In the genomic region with DNA sequence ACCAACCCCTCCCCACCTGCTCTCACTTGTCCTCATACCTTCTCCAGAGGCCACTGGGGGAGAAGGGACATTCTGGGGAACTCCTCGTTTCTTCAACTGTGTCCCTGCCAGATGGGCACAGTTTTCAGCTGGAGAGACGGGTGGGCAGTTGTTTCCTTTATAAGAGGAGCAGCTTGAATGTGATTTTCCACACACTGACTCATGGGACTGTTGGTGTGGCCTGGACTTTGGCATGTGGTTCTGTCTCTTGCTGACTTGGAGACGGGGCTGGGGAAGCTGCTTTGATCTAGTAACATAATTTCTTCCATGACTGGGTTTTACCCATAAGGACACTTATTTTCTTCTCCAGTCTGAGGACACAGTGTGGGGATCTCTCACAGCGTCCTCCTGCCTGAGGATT, we compare ENCODE assay signal across 19 mouse cellular contexts.
DNase-seq lines count a peak whose midpoint lies in the region; ATAC-seq and TF ChIP-seq lines count a peak whose summit lies in the region.
"Had no signal": no experiment of that assay in that cellular context is flagged by ENCODE, and none has a peak within 500 bp of the region (broad histone marks: within the 10 kb centered on the region; RNA-seq: fewer than 3 reads in every experiment).

No protein-coding gene starts in this region.

- no peak for TF ChIP-seq CTCF in intestine, postnatal 0 days (IDR thresholded peaks at IDR 0.05; ENCODE audit: low read depth)

- WGBS in intestine, postnatal 0 days: 48% methylated on average over 4 of the region's 4 CpGs

- no peaks in the 10 kb centered on the region for H3K36me3 ChIP-seq in intestine, postnatal 0 days (ENCODE audit: control insufficient read depth, insufficient read depth)
- H3K36me3 ChIP-seq: heart, embryonic 15.5 days; hindbrain, embryonic 12.5 days; midbrain, embryonic 15.5 days had no signal

- H3K9me3 ChIP-seq in intestine, postnatal 0 days (ENCODE audit: control insufficient read depth): no peaks in the 10 kb centered on the region
- H3K9me3 ChIP-seq: heart, embryonic 15.5 days; hindbrain, embryonic 12.5 days; midbrain, embryonic 15.5 days had no signal

- no peaks in the 10 kb centered on the region for H3K27me3 ChIP-seq in intestine, postnatal 0 days (replicated peaks; ENCODE audit: control insufficient read depth, insufficient read depth, low read length)
- H3K27me3 ChIP-seq: CH12.LX; heart, embryonic 15.5 days; hindbrain, embryonic 12.5 days; midbrain, embryonic 15.5 days had no signal

- no peak overlapping the region for H3K4me3 ChIP-seq in intestine, postnatal 0 days (ENCODE audit: low read depth, low read length)
- H3K4me3 ChIP-seq: heart, embryonic 15.5 days; hindbrain, embryonic 12.5 days; midbrain, embryonic 15.5 days had no signal

- peak; percentile 21 for DNase-seq in adrenal gland, postnatal 10 days
- DNase-seq in adrenal gland, adult 2 months: no peak
- DNase-seq in kidney, postnatal 36 days: peak; percentile 22 to 26
- DNase-seq in kidney, adult 11 months: no peak
- DNase-seq in brain, adult 2 months (ENCODE audit: low read depth, low spot score): peak; percentile 49
- no peak for DNase-seq in spleen, postnatal 36 days (ENCODE audit: low spot score in 2 of 2)
- DNase-seq in embryo, embryonic 10.5 days (ENCODE audit: low spot score): no peak
- DNase-seq: adrenal gland, postnatal 25 days; cerebellum, adult 9-11 months; heart, adult 11 months; liver; lung, adult 18-20 months had no signal

- H3K4me1 ChIP-seq in intestine, postnatal 0 days (replicated peaks; ENCODE audit: control insufficient read depth, insufficient read depth, low read length): peaks cover 18% of the 10 kb centered on the region

- H3K27ac ChIP-seq in intestine, postnatal 0 days (ENCODE audit: low read depth, low read length): peak overlapping the region; percentile 55
- H3K27ac ChIP-seq: heart, embryonic 15.5 days; hindbrain, embryonic 12.5 days; midbrain, embryonic 15.5 days had no signal

- peak; percentile 74 for ATAC-seq in intestine, postnatal 0 days
- ATAC-seq: forebrain, embryonic 14.5 days; inflammation-experienced regulatory T-cells, adult 6 months; midbrain, embryonic 15.5 days had no signal

- H3K4me2 ChIP-seq in intestine, postnatal 0 days (replicated peaks; ENCODE audit: low read depth): peak overlapping the region; percentile 0; the same call in 1 of the 2 replicates
- H3K4me2 ChIP-seq: heart, embryonic 15.5 days; hindbrain, embryonic 12.5 days; midbrain, embryonic 15.5 days had no signal

- H3K9ac ChIP-seq in intestine, postnatal 0 days (ENCODE audit: low read depth, low read length): no peak overlapping the region
- H3K9ac ChIP-seq: heart, embryonic 15.5 days; hindbrain, embryonic 12.5 days; midbrain, embryonic 15.5 days had no signal

Comparison
In these comparisons a context has a peak if more than half of its experiments do, and no peak if none do; other contexts are left out.
1. DNase-seq: peak in adrenal gland, postnatal 10 days (single experiment), kidney, postnatal 36 days (2 of 2) and brain, adult 2 months (single experiment); none in adrenal gland, adult 2 months (single experiment), kidney, adult 11 months (single experiment), spleen, postnatal 36 days (0 of 2) and embryo, embryonic 10.5 days (single experiment).